Mouse (Mus musculus): ENCODE data around the gene Slc38a4. TPM values are rescaled to one million over a fixed set of nuclear protein-coding genes. Genes with fewer than 3 reads are reported as not detected.

Slc38a4 gene
- 31.9 and 32.8 TPM in 2 replicates for polyA plus RNA-seq (2015; fragmentation: Nextera tagmentation; extraction: Ambion mirVana)

DNA sequence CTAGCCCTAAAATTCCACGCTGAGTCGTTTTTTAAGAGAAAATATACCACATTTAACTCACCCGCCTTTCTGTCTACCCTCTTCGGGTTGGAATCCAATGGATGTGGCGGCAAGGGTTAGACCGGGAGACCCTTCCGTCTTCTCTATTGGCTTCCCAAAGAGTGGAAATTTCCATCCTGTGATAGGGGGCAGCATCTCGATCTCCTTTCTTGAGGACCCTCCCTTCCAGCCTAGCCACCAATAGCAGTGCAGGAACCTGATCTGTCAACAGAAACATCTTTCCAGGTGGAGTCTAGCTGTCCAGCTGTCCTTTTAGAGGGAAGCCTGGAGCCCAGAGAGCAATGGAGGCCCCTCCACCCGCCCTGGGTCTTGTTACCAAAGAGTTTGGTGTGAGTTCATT, at the start of gene Slc38a4:
Slc38a4 (minus strand) TSS at position 163 of the 400 bp plus-strand sequence.
- Histone ChIP-seq H3K4me2 (ENCODE audit: low read depth, low read length) (peak within 1 kb of the TSS; percentile 69), H3K4me3 (ENCODE audit: low read length) (peak within 1 kb of the TSS; percentile 55), H3K27me3 (replicated peaks; ENCODE audit: control insufficient read depth, insufficient read depth, low read length) (no peaks in the 10 kb centered on the region), H3K9ac (ENCODE audit: low read depth, low read length) (peak within 1 kb of the TSS; percentile 71), H3K27ac (ENCODE audit: low read length) (peak within 1 kb of the TSS; percentile 65), H3K36me3 (ENCODE audit: control insufficient read depth, insufficient read depth, low read length) (no peaks in the 10 kb centered on the region), H3K4me1 (ENCODE audit: control insufficient read depth, insufficient read depth, low read length) (no peaks in the 10 kb centered on the region), H3K9me3 (ENCODE audit: control insufficient read depth, low read length) (peaks cover 9% of the 10 kb centered on the region)
- WGBS = 47% methylated on average over 9 of the region's 9 CpGs
- peak; percentile 73 for ATAC-seq

DNA sequence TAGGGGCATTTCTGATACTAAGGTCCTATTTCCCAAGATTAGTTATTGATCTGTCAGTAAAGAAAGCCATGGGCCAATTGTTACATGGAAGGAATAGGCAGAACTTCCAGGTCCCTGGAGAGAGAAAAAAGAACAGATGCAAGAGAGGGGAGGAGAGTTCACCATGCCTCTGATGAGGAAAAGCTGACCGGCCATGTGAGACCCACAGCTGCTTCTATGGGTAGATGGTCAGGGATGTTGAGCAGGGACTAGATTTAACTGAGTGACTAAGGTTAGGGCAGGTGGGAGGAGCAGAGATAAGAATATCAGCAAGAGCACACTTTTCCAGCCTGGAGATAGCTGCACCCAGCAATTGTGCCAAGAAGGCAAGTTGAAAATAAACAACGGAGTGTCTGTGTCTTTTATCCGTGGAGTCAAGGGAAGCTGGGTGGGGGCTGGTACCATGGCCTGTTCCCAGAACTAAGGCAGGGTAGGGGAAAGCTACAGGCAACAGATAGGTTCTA, 49.2 kb upstream of the Slc38a4 start:
- WGBS = 33% methylated on average over 3 of the region's 3 CpGs
- no peak for ATAC-seq
- Histone ChIP-seq H3K27me3 (replicated peaks; ENCODE audit: control insufficient read depth, insufficient read depth, low read length) (no peaks in the 10 kb centered on the region), H3K4me2 (ENCODE audit: low read depth, low read length) (no peak overlapping the region), H3K27ac (ENCODE audit: low read length) (no peak overlapping the region), H3K36me3 (ENCODE audit: control insufficient read depth, insufficient read depth, low read length) (no peaks in the 10 kb centered on the region), H3K9me3 (ENCODE audit: control insufficient read depth, low read length) (no peaks in the 10 kb centered on the region), H3K4me3 (ENCODE audit: low read length) (no peak overlapping the region), H3K9ac (ENCODE audit: low read depth, low read length) (no peak overlapping the region), H3K4me1 (ENCODE audit: control insufficient read depth, insufficient read depth, low read length) (peaks cover 7% of the 10 kb centered on the region)

GRCm38 (mm10) chr15:97104048-97104447, 48.3 kb upstream of the Slc38a4 start:
- Histone ChIP-seq H3K4me2 (ENCODE audit: low read depth, low read length) (no peak overlapping the region), H3K4me1 (ENCODE audit: control insufficient read depth, insufficient read depth, low read length) (peaks cover 7% of the 10 kb centered on the region), H3K36me3 (ENCODE audit: control insufficient read depth, insufficient read depth, low read length) (no peaks in the 10 kb centered on the region), H3K27ac (ENCODE audit: low read length) (no peak overlapping the region), H3K9me3 (ENCODE audit: control insufficient read depth, low read length) (no peaks in the 10 kb centered on the region), H3K9ac (ENCODE audit: low read depth, low read length) (no peak overlapping the region), H3K27me3 (replicated peaks; ENCODE audit: control insufficient read depth, insufficient read depth, low read length) (no peaks in the 10 kb centered on the region), H3K4me3 (ENCODE audit: low read length) (no peak overlapping the region)
- WGBS = 89% methylated on average over 3 of the region's 3 CpGs
- ATAC-seq = no peak

DNA sequence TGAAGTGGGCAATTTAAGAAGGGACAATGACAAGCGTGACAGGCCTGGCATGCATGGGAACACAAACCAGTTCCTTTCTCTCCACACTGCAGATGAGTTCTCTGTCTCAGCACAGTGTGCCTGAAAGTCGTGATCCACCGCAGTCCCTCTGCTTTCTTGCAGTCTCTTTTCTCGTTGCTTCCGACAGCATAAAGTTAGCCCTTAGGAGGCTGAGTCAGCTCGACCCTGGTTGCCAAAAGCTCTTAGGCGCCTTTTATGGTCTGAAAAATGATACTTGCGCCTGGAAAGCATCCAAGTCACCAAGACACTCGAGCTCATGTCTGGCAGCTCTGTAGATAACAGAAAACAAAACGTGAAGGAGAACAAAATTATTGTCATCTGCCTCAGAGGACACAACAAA, 47.1 kb upstream of the Slc38a4 start:
- ATAC-seq = no peak
- no peak overlapping the region for H3K4me2 ChIP-seq (ENCODE audit: low read depth, low read length)
- WGBS = 37% methylated on average over 10 of the region's 10 CpGs
- H3K27ac ChIP-seq (ENCODE audit: low read length) = 0 out of 2 replicates have a peak overlapping the region, but pooled peaks have one; percentile 17
- no peak overlapping the region for H3K4me3 ChIP-seq (ENCODE audit: low read length)
- no peaks in the 10 kb centered on the region for H3K27me3 ChIP-seq (replicated peaks; ENCODE audit: control insufficient read depth, insufficient read depth, low read length)
- no peaks in the 10 kb centered on the region for H3K36me3 ChIP-seq (ENCODE audit: control insufficient read depth, insufficient read depth, low read length)
- no peaks in the 10 kb centered on the region for H3K9me3 ChIP-seq (ENCODE audit: control insufficient read depth, low read length)
- peaks cover 7% of the 10 kb centered on the region for H3K4me1 ChIP-seq (ENCODE audit: control insufficient read depth, insufficient read depth, low read length)
- no peak overlapping the region for H3K9ac ChIP-seq (ENCODE audit: low read depth, low read length)

- Histone ChIP-seq H3K27ac (ENCODE audit: low read length) (no peak overlapping the region), H3K27me3 (replicated peaks; ENCODE audit: control insufficient read depth, insufficient read depth, low read length) (no peaks in the 10 kb centered on the region), H3K9me3 (ENCODE audit: control insufficient read depth, low read length) (no peaks in the 10 kb centered on the region), H3K36me3 (ENCODE audit: control insufficient read depth, insufficient read depth, low read length) (no peaks in the 10 kb centered on the region), H3K4me1 (ENCODE audit: control insufficient read depth, insufficient read depth, low read length) (peaks cover 7% of the 10 kb centered on the region), H3K4me3 (ENCODE audit: low read length) (no peak overlapping the region), H3K4me2 (ENCODE audit: low read depth, low read length) (no peak overlapping the region), H3K9ac (ENCODE audit: low read depth, low read length) (no peak overlapping the region)
- ATAC-seq = no peak
- 90% methylated on average over 5 of the region's 5 CpGs for WGBS
Observed at GRCm38 (mm10) chr15:97102181-97102580, 46.4 kb upstream of the Slc38a4 start.

DNA sequence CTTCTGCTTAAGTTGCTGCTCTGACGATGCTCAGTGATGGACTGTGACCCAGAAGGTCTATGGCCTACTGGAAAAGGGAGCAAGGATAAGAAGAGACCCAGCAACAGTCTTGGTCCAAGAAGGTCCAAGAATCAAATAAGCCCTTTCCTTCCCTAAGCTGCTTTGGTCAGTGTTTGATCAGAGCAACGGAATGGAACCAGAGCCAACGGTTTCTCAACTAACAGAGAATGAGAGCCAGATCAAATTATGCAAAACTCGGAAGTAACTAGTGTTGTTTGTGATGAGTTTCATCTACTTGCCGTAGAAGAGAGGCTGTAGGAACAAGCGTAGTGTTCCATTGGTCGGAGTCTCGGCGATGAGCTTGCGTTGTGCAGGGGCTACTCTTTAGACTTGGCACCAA, 43.3 kb upstream of the Slc38a4 start:
- no peak for ATAC-seq

GRCm38 (mm10) chr15:97097548-97097947, 41.8 kb upstream of the Slc38a4 start:
- no peak for ATAC-seq
- H3K9ac ChIP-seq (ENCODE audit: low read depth, low read length) = no peak overlapping the region
- H3K27ac ChIP-seq (ENCODE audit: low read length) = no peak overlapping the region
- H3K4me2 ChIP-seq (ENCODE audit: low read depth, low read length) = no peak overlapping the region
- no peaks in the 10 kb centered on the region for H3K36me3 ChIP-seq (ENCODE audit: control insufficient read depth, insufficient read depth, low read length)
- no peak overlapping the region for H3K4me3 ChIP-seq (ENCODE audit: low read length)
- H3K27me3 ChIP-seq (replicated peaks; ENCODE audit: control insufficient read depth, insufficient read depth, low read length) = no peaks in the 10 kb centered on the region
- WGBS = 62% methylated on average over 4 of the region's 4 CpGs
- H3K4me1 ChIP-seq (ENCODE audit: control insufficient read depth, insufficient read depth, low read length) = 0 out of 2 replicates have a peak, but pooled peaks cover 3% of the 10 kb centered on the region
- no peaks in the 10 kb centered on the region for H3K9me3 ChIP-seq (ENCODE audit: control insufficient read depth, low read length)

More for the DNA sequence above, 43.3 kb upstream of the Slc38a4 start:
- H3K27me3 ChIP-seq (replicated peaks; ENCODE audit: control insufficient read depth, insufficient read depth, low read length) = no peaks in the 10 kb centered on the region
- no peak overlapping the region for H3K27ac ChIP-seq (ENCODE audit: low read length)
- no peak overlapping the region for H3K4me2 ChIP-seq (ENCODE audit: low read depth, low read length)
- H3K4me1 ChIP-seq (ENCODE audit: control insufficient read depth, insufficient read depth, low read length) = 0 out of 2 replicates have a peak, but pooled peaks cover 3% of the 10 kb centered on the region
- 94% methylated on average over 10 of the region's 10 CpGs for WGBS
- no peaks in the 10 kb centered on the region for H3K36me3 ChIP-seq (ENCODE audit: control insufficient read depth, insufficient read depth, low read length)
- no peak overlapping the region for H3K4me3 ChIP-seq (ENCODE audit: low read length)
- H3K9ac ChIP-seq (ENCODE audit: low read depth, low read length) = no peak overlapping the region
- H3K9me3 ChIP-seq (ENCODE audit: control insufficient read depth, low read length) = no peaks in the 10 kb centered on the region

DNA sequence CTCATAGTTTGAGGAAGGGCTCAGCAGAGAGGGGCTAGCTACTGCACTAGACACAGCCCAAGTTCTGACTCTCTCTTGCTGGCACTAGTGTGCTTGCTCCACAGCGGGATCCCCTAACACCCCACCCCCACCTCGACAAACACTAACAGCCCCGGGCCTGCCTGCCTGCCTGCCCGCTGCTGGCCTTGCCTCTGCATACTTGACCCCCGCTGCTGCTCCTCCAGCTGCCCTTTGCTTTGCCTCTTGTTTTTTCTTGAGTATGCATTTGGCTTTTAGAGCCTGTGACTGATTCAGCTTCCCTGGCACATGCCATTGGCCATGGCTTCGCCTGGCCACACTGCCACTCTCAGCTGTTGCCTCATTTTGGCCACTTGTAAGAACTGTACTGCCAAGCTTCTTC, 33.8 kb upstream of the Slc38a4 start:
- Histone ChIP-seq H3K4me2 (ENCODE audit: low read depth, low read length) (no peak overlapping the region), H3K4me1 (ENCODE audit: control insufficient read depth, insufficient read depth, low read length) (0 out of 2 replicates have a peak, but pooled peaks cover 3% of the 10 kb centered on the region), H3K27me3 (replicated peaks; ENCODE audit: control insufficient read depth, insufficient read depth, low read length) (no peaks in the 10 kb centered on the region), H3K4me3 (ENCODE audit: low read length) (no peak overlapping the region), H3K9ac (ENCODE audit: low read depth, low read length) (no peak overlapping the region), H3K27ac (ENCODE audit: low read length) (no peak overlapping the region), H3K9me3 (ENCODE audit: control insufficient read depth, low read length) (no peaks in the 10 kb centered on the region), H3K36me3 (ENCODE audit: control insufficient read depth, insufficient read depth, low read length) (no peaks in the 10 kb centered on the region)
- no peak for ATAC-seq
- 21% methylated on average over 6 of the region's 6 CpGs for WGBS

GRCm38 (mm10) chr15:97085833-97086232, 30.1 kb upstream of the Slc38a4 start:
- Histone ChIP-seq H3K4me2 (ENCODE audit: low read depth, low read length) (no peak overlapping the region), H3K27ac (ENCODE audit: low read length) (no peak overlapping the region), H3K27me3 (replicated peaks; ENCODE audit: control insufficient read depth, insufficient read depth, low read length) (no peaks in the 10 kb centered on the region), H3K36me3 (ENCODE audit: control insufficient read depth, insufficient read depth, low read length) (no peaks in the 10 kb centered on the region), H3K4me3 (ENCODE audit: low read length) (no peak overlapping the region), H3K4me1 (ENCODE audit: control insufficient read depth, insufficient read depth, low read length) (0 out of 2 replicates have a peak, but pooled peaks cover 3% of the 10 kb centered on the region), H3K9me3 (ENCODE audit: control insufficient read depth, low read length) (no peaks in the 10 kb centered on the region), H3K9ac (ENCODE audit: low read depth, low read length) (no peak overlapping the region)
- WGBS = 32% methylated on average over 5 of the region's 5 CpGs
- peak; percentile 79 for ATAC-seq

DNA sequence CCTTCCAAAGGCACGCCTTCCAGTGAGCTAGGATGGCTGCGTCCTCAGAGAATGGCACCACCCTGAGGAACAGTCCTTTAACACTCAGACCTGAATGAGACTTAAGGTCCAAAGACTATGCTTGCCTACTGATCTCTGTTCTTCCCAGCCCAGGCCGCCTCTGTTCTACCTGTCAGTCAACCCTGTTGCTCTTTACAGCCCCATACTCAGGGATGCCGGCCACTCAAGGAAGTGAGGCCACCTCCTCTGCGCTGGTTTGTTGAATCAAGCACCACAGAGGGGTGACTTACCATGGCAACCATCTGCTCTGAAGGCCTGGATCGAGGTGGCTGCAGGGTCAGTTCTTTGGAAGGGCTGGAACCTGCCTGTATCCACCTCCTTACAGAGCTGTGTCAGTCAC, 21.9 kb upstream of the Slc38a4 start:
- Histone ChIP-seq H3K4me3 (ENCODE audit: low read length) (no peak overlapping the region), H3K4me1 (ENCODE audit: control insufficient read depth, insufficient read depth, low read length) (no peaks in the 10 kb centered on the region), H3K27me3 (replicated peaks; ENCODE audit: control insufficient read depth, insufficient read depth, low read length) (no peaks in the 10 kb centered on the region), H3K9me3 (ENCODE audit: control insufficient read depth, low read length) (no peaks in the 10 kb centered on the region), H3K27ac (ENCODE audit: low read length) (no peak overlapping the region), H3K9ac (ENCODE audit: low read depth, low read length) (no peak overlapping the region), H3K4me2 (ENCODE audit: low read depth, low read length) (no peak overlapping the region), H3K36me3 (ENCODE audit: control insufficient read depth, insufficient read depth, low read length) (no peaks in the 10 kb centered on the region)
- WGBS = 72% methylated on average over 6 of the region's 6 CpGs
- ATAC-seq = no peak; the same call in 1 of the 2 replicates
